Mouse (Mus musculus) activated CD4-positive, CD25-positive, alpha-beta regulatory T cell, adult 4 months (primary cell): Measurements from ENCODE around the gene Cd300c. TPM values are rescaled to one million over a fixed set of nuclear protein-coding genes. Genes with fewer than 3 reads are reported as not detected.

Experiments
- polyA plus RNA-seq, 2 experiments: library from polyadenylated mRNA; unstranded; fragments of 100-300 nt; shearing (Covaris generic); gene quantifications; one replicate each; pipeline ENCODE4 v1.2.1; 2017

The Cd300c gene
- polyA plus RNA-seq, 2 experiments from 2014 or later, result not detected

Other genes starting within 250 kb of the Cd300c start
- not detected for gene Dnaic2, start 241.7 kb downstream of the Cd300c start, polyA plus RNA-seq
- gene Kif19a, start 203.8 kb downstream of the Cd300c start, polyA plus RNA-seq, result under 1 TPM in 1 of 2 experiments, not detected in 1; 0.22 TPM
- gene Btbd17, start 173.2 kb downstream of the Cd300c start, polyA plus RNA-seq, result not detected
- gene Gpr142, start 170.2 kb downstream of the Cd300c start, polyA plus RNA-seq, result not detected
- under 1 TPM in 1 of 2 experiments, not detected in 1; 0.15 TPM for gene Gprc5c, start 118.0 kb downstream of the Cd300c start, polyA plus RNA-seq
- gene Cd300a, start 79.1 kb downstream of the Cd300c start, polyA plus RNA-seq, result under 1 TPM in 1 of 2 experiments, not detected in 1; 0.12 TPM
- gene Cd300lb, start 34.8 kb downstream of the Cd300c start, polyA plus RNA-seq, result under 1 TPM in 1 of 2 experiments, not detected in 1; 0.32 TPM
- gene Cd300ld, start 20.8 kb upstream of the Cd300c start, polyA plus RNA-seq, result under 1 TPM; 0.44 to 0.69 TPM
- not detected for gene Cd300c2, start 32.7 kb upstream of the Cd300c start, polyA plus RNA-seq
- not detected for gene Cd300ld2, start 47.0 kb upstream of the Cd300c start, polyA plus RNA-seq
- gene Cd300ld4, start 57.9 kb upstream of the Cd300c start, polyA plus RNA-seq, result not detected
- not detected for gene Cd300ld5, start 68.6 kb upstream of the Cd300c start, polyA plus RNA-seq
- not detected for gene Cd300ld3, start 79.3 kb upstream of the Cd300c start, polyA plus RNA-seq
- not detected for gene Cd300e, start 93.0 kb upstream of the Cd300c start, polyA plus RNA-seq
- gene Rab37, start 122.3 kb upstream of the Cd300c start, polyA plus RNA-seq, result 100 to 1,000 TPM; 149 to 158 TPM
- gene Cd300lf, start 164.8 kb upstream of the Cd300c start, polyA plus RNA-seq, result 1 to 10 TPM in 1 of 2 experiments, under 1 TPM in 1; 0.37 to 1.5 TPM
- gene Slc9a3r1, start 194.2 kb upstream of the Cd300c start, polyA plus RNA-seq, result 100 to 1,000 TPM; 166 to 228 TPM
- gene Tmem104, start 218.3 kb upstream of the Cd300c start, polyA plus RNA-seq, result 10 to 100 TPM in 1 of 2 experiments, 1 to 10 TPM in 1; 9.3 to 11.9 TPM
- 10 to 100 TPM; 14.0 to 14.6 TPM for gene Nat9, start 218.7 kb upstream of the Cd300c start, polyA plus RNA-seq